Mouse (Mus musculus): ENCODE results near the gene C1galt1. TPM values are rescaled to one million over a fixed set of nuclear protein-coding genes. Genes with fewer than 3 reads are reported as not detected.
A peak's percentile ranks its signal among the peaks of the same experiment; 100 is the strongest.

The C1galt1 gene
- total RNA-seq, 2 experiments from 2014 or later, result 11.9 to 12.7 TPM

- DNase-seq, result no peak
- intact Hi-C loops (cut with DNase I), result loop anchor here (10.0 kb wide), 1 partner anchor 127 kb away; no protein-coding TSS in a partner anchor
Measured at GRCm38 (mm10) chr6:7857356-7858247, 13.0 kb downstream of the C1galt1 start.

DNA sequence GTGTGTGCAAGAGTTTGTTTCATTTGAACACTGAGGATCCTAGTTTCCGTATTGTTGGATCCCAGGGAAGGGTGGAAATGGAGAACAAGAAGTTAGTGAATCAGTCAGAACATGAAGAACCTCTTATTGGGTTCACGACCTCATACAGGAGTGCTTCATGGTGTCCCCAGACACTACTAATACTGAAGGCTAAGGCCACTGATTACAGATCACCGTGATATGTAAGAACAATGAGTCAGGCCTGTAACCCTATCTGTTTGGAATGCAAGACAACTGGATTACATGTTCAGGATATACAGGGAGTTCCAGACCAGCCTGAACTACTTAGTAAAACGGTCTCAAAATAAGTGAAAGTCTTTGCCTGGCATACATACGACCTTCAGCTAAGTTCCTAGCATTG is 13.9 kb downstream of the C1galt1 start:
- DNase-seq, result no peak
- intact Hi-C loops (cut with DNase I), result loop anchor here (10.0 kb wide), 1 partner anchor 126 kb away; no protein-coding TSS in a partner anchor

- intact Hi-C loops (cut with DNase I), result loop anchor here (10.0 kb wide), 1 partner anchor 126 kb away; no protein-coding TSS in a partner anchor
- DNase-seq, result no peak
Measured at GRCm38 (mm10) chr6:7859161-7859560, 14.5 kb downstream of the C1galt1 start.

GRCm38 (mm10) chr6:7861033-7861432 is 16.4 kb downstream of the C1galt1 start:
- DNase-seq, result no peak

DNA sequence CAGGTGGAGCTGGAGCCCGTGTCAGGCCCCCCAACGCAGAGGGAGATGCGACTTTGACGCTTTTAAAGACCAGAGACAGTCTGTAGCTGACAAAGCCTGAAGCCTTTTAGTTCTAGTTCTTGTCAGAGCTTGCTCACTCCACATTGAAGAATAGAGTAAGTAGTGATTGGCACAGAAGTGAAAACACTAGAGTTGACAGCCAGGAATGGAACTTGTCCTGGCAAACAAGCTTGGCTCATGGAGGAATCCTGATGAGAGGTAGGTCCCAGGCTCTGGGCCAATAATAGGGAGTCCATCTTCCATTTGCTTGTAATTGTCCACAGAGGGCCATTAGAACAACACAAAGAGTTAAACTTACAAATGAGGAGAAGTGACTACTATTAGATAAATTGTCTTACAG is 18.7 kb downstream of the C1galt1 start:
- DNase-seq, result no peak
- intact Hi-C loops (cut with DNase I), result no loop called here

More at GRCm38 (mm10) chr6:7861033-7861432, 16.4 kb downstream of the C1galt1 start:
- intact Hi-C loops (cut with DNase I), result no loop called here

GRCm38 (mm10) chr6:7876836-7877235 is 32.2 kb downstream of the C1galt1 start:
- intact Hi-C loops (cut with DNase I), result no loop called here

DNA sequence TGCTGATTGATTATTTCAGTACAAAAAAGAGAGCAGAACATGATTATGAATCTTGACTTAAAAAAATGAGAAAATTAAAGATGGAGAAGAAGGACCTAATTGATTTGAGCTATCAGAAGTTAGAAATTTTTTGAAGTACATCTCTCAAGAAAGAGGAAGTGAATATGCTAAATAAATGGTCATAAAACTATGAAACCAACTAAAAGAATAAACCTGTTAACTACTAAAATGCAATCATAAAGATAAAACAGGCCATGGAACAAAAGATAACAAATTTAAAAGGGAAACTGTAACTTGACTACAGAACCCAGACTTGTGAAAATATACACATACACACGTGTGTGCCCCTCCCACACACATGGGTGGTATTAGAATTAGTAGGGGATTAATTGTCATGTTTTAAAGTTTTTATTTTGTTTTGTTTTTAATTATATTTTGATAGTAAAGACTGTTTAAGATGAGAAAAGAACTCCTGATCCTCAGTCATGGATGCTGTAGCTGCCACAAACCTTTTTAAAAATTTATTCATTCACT is 37.0 kb downstream of the C1galt1 start:
- DNase-seq, result no peak
- intact Hi-C loops (cut with DNase I), result no loop called here

More at GRCm38 (mm10) chr6:7876836-7877235, 32.2 kb downstream of the C1galt1 start:
- DNase-seq, result no peak

GRCm38 (mm10) chr6:7882520-7882919 is 37.9 kb downstream of the C1galt1 start:
- intact Hi-C loops (cut with DNase I), result no loop called here
- DNase-seq, result peak; percentile 26 to 61

GRCm38 (mm10) chr6:7885994-7886684 is 41.5 kb downstream of the C1galt1 start:
- no peak for DNase-seq
- intact Hi-C loops (cut with DNase I), result no loop called here

DNA sequence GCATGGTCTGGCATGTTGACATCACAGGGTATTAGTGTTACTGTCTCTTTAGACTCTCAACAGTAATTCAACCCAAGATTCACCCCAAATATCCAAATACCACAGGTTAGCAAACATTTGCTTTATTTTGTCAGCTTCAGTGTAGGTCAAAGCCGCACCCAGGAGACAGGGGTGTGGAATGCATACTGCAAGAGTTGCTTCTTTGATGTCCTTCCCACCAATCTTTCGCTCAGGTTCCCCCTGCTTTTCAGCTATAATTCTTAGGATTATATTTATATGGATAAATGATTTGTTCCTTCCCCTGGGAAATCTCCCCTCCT is 42.0 kb downstream of the C1galt1 start:
- DNase-seq, result no peak
- intact Hi-C loops (cut with DNase I), result no loop called here

- DNase-seq, result no peak
- intact Hi-C loops (cut with DNase I), result no loop called here
Measured at GRCm38 (mm10) chr6:7896339-7896738, 51.7 kb downstream of the C1galt1 start.

- no peak for DNase-seq
- intact Hi-C loops (cut with DNase I), result no loop called here
Measured at GRCm38 (mm10) chr6:7912015-7912414, 67.4 kb downstream of the C1galt1 start.

Other genes with a start within 250 kb of the C1galt1 start
- 1 to 10 TPM; 1.4 to 1.6 TPM for gene Asns, start 151.6 kb upstream of the C1galt1 start, total RNA-seq (2021)